Mouse (Mus musculus) lung, postnatal 0 days (tissue): ENCODE results near the gene Fasn.

ENCODE experiments used
- CTCF ChIP-seq: IDR thresholded peaks from 2 replicates; pipeline ENCODE4 v1.5.1; 2016; ENCODE audit warnings: antibody characterized with exemption, mild to moderate bottlenecking
- EP300 ChIP-seq: IDR thresholded peaks from 2 replicates; pipeline ENCODE4 v1.6.1; 2016; ENCODE audit warnings: antibody characterized with exemption, mild to moderate bottlenecking, control low read depth

- TF ChIP-seq CTCF (no peak), EP300 (no peak)
These were observed 28.0 kb upstream of the Fasn start for GRCm38 (mm10) chr11:120852083-120852935.
